Mouse (Mus musculus): ENCODE data around the gene Fam208a.

Fam208a gene

GRCm38 (mm10) chr14:27428573-27428972 is at the start of gene Fam208a:
Gene Fam208a, plus strand, starts transcription at chr14:27428834.
- DNase-seq = peak; percentile 95

GRCm38 (mm10) chr14:27379404-27379803 is 49.2 kb upstream of the Fam208a start:
- DNase-seq = no peak

DNA sequence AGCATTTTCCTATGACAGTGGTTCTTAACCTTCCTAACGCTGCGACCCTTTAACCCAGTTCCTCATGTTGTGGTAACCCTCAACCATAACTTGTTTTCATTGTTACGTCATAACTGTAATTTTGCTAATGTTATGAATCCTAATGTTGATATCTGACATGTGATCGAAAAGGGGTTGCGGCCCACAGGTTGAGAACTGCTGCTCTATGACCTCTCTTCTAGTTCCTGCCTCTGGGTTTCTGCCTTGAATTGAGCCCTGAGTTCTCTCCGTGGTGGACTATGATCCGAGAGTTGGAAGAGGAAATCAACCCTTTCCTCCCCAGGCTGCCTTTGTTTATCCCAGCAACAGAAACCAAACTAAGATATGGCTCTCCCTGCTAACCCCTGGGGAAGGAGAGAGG is 47.2 kb upstream of the Fam208a start:
- DNase-seq = no peak

- DNase-seq = no peak
Observed at GRCm38 (mm10) chr14:27383321-27383830, 45.3 kb upstream of the Fam208a start.

DNA sequence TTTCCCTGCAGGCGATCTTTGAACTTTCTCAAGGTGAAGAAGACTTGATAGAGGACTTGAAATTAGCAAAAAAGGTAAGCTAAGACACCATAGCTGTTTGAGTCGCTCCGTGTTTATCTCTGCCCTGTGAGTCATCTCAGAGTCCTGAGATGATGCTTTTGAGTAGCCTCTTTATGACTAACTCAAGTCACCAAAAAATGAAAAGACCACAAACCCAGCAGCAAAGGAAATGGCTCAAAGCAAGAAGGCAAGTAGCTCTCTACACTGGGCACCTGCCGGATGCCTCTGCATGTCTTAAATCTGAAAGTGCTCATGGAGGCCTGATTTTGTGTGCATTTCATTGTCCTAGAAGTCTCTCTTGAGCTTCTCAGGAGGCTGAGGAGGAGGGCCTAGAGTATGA is 44.5 kb upstream of the Fam208a start:
- no peak for DNase-seq

DNA sequence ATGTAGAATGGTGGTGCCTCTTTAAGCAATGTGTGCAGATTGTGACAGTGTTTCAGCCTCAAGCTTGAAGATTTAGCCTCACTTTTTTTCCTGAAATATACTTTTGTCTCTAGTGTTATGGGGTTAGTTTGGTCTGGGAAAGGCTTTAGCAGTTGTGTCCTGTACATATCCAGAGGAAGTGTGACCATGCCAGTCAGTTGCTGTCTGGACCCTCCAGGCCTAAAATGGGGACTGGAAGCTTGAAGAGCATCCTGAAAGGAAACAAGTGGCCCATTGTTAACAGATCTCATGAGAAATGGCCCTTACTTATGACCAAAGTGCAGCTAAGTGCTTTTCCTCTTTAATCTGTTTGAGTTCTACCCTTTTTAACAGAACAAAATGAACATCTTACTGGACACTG is 40.0 kb upstream of the Fam208a start:
- no peak for DNase-seq

DNA sequence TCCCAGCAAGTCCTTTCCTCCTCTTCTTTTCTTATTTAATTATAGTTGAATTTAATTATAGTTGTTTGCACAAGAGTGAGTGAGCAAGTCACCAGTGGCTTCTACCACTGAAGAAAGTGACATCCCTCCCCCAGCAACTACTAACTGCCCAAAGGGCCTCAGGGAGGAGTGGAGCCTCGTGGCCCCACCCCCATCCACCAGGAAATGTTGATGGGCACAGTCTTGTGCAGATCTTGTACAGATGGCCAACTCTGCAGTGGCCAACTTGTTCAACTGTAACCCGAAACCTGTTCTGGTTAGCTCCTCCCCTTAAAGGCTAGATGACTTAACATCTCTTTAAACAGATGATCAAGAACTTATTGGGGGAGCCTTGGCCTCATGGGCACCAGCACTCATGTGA is 38.9 kb upstream of the Fam208a start:
- DNase-seq = no peak

- DNase-seq = no peak
Observed at GRCm38 (mm10) chr14:27390663-27391062, 38.0 kb upstream of the Fam208a start.

DNA sequence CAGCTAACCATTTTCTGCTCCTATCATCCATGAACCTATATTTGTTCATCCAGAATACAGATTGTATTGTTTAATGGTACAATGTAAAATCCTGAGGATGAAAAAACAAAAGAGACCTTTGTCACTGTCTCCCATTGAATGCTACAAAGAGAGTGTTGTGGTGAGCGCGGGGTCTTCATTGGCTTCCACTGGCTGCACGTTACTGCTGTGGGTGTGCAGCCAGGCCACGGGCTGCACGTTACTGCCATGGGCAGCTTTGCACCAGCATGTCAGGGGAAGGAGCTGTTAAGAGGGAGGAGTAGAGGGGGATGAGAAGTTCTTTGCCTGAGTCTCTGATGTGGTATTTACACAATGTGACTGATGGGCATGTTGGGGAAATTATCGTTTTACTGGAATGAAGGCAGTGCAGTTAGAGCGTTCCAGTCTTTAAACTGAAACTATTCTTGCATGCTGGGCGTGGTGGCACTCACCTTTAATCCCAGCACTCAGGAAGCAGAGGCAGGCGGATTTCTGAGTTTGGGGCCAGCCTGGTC is 36.8 kb upstream of the Fam208a start:
- no peak for DNase-seq

- no peak for DNase-seq
Observed at GRCm38 (mm10) chr14:27392660-27393059, 36.0 kb upstream of the Fam208a start.

GRCm38 (mm10) chr14:27393806-27394205 is 34.8 kb upstream of the Fam208a start:
- no peak for DNase-seq

DNA sequence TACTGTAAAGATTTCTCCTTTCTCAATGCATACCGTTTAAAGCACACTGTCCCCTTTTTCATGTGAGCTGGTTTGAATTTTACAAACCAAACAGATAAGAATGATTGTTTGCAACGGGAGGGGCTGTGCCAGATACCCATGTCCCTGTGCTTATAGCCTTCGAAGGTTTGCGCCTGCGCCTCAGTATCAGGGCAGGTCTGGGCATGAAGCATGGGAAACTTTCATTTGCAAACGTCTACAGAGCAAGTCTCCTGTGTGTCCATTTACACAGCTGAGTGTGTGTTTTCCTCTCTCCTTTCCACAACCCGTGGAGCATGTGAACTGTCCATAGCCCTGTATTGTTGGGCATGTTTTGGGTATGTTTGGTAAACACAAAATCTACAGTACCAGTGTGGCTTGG is 32.2 kb upstream of the Fam208a start:
- no peak for DNase-seq

GRCm38 (mm10) chr14:27397526-27397925 is 31.1 kb upstream of the Fam208a start:
- no peak for DNase-seq

- no peak for DNase-seq
Observed at GRCm38 (mm10) chr14:27400495-27400894, 28.1 kb upstream of the Fam208a start.

DNA sequence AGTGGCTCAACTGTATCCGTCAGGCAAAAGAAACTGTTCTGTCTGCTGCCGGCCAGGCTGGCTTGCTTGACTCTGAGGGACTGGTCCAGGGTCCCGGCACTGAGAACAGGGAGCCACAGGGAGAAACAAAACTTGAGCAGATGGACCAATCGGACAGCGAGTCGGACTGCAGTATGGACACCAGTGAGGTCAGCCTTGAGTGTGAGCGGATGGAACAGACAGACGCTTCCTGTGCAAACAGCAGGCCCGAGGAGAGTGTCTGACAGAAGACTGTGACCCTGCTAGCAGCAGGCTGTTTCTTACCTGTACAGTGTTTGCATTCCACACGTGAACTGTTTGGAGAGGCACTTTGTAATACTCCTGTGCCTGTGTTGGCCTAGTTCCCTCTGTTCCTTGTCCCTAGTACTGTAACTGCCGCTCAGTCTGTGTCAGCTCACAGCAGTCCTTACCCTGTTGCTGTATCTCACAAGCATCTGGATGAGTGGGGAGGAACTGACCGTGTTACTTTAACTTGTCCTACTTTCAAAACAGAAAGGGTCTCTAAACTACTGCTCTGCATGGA is 26.8 kb upstream of the Fam208a start:
- DNase-seq = no peak

DNA sequence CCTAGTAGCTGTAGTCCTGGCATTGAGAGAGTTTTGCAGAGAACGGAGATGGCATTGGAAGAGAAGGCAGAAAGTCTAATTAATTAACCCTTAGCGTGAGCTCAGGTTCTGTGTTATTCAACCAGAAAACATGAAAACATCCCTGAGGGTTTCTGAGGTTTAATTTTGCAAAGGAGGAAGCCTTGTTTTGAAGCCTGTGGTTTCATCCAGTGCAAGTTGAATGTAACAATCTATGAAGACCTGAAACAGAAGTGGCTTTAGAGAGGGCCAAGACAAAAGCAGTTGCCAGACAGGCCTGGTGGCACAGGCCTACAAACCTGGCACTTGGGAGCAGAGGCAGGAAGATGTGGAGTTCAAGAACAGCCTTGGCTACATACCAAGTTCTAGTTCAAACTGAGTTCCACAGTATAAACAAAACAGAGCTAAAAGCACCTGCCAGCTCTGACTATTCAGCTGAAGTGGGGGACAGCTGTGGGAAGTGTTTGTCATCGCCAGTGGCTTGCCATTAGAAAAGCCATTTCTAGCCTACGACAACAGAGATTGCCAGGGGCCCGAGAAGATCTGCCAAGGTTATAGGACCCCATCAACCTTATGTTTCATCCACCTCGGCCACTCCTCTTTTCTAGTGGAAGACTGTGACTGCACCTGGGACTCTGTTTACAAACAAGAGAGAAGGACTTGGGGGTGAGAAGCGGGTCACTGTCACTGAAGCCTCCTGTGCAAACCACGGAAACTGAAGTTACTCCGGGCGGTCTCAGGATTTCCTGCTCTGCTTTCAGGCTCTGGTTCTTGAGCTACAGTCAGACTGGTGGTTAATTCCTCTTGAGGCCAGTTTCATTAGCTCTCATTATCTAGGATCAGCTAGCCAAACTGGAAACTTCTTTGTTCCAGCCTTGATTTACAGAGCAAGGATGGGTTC is 26.0 kb upstream of the Fam208a start:
- no peak for DNase-seq

DNA sequence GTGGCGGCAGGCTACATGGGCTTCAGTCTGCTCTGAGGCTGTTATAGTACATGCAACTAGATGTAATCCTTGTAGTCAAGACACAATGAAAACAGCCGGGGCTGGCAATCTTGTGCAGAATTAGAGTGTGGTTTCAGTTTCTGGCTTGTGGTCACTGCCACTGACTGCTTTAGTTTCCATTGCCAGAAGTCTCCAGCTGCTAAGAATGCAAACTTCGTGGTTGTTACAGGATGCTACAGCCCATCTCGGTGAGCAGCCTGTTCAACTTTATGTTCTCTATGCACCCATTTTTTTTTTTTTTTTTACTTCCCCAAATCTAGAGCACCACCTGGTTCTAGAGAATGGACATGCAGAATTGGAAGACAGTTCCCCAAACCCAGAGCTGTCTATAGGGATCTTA is 23.2 kb upstream of the Fam208a start:
- DNase-seq = no peak

GRCm38 (mm10) chr14:27405947-27406346 is 22.7 kb upstream of the Fam208a start:
- no peak for DNase-seq

DNA sequence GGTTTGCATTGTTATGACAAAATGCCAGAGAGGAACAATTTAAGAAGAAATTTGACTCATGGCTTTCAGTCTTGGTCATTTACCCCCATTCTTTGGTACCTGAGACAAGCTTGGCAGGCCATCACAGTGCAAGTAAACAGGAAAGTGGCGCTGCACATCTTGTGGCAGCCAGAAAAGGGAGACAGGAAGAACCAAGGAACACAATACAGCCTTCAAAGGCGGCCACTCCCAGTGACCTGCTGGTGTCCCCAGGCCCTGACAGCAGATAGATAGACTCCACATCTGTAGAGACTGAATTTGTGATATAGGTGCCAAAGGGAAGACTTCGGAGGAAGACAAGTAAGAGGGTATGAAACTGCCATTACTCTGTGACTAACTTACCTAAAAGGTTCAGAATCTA is 20.4 kb upstream of the Fam208a start:
- no peak for DNase-seq

GRCm38 (mm10) chr14:27409662-27410061 is 19.0 kb upstream of the Fam208a start:
- DNase-seq = no peak

DNA sequence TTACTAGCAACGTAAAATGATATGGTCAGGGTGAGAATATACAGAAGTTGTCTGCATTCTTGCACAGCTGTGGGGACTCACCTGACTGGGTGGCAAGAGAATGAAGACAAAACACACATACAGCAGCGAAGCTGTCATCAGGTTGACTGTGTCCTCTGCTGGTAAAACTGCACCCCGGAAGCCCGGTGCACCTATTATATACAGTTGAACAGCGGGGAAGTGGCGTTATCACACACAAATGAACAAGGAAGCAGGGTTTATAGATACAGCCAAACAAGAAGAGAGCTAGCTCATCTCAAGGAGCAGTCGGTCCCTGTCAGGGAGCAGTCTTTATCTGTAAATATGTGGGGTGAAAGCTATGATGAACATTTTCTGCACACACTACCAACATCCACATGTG is 17.1 kb upstream of the Fam208a start:
- DNase-seq = no peak

- no peak for DNase-seq
Observed at GRCm38 (mm10) chr14:27412699-27413098, 15.9 kb upstream of the Fam208a start.

DNA sequence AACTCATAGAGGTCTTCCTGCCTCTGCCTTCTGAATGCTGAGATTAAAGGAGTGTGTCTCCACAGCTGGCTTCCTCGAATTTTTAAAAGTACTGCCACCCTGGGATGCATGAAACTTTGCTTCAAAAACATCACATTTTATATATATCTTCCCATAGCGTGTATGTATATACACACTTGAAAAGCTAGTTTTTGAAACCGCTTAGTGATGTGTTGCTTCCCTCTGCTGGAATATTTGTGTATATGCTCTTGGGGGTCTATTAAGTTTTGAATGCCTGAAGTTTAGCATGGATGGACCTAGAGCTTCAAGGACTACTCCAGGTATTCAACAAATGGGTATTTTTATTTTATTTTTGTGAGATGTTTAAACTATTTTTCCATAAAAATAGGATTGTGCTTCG is 14.7 kb upstream of the Fam208a start:
- peak; percentile 33 for DNase-seq

DNA sequence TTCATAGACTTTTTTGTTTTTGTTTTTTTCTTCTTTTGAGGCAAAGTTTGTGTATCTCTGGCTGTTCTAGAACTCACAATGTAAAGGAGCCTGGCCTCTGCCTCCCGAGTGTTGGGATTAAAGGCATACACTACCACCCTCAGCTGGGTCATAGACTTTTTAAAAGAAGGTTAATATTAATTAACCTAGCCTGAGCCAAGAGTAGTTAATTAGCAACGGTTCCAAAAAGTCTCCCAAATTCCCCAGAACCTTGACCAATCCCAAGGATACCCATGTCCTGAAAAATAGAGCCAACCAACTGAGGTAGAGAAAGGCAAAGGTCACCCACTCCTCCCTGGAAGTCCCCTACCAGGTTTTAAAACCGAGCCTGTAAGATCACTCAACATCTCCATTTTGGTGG is 7.8 kb upstream of the Fam208a start:
- DNase-seq = no peak
